Mouse (Mus musculus): ENCODE results near the gene Sspn. TPM values are rescaled to one million over a fixed set of nuclear protein-coding genes. Genes with fewer than 3 reads are reported as not detected.

Sspn gene
- total RNA-seq, 2 experiments from 2014 or later: 10.2 to 10.5 TPM

DNA sequence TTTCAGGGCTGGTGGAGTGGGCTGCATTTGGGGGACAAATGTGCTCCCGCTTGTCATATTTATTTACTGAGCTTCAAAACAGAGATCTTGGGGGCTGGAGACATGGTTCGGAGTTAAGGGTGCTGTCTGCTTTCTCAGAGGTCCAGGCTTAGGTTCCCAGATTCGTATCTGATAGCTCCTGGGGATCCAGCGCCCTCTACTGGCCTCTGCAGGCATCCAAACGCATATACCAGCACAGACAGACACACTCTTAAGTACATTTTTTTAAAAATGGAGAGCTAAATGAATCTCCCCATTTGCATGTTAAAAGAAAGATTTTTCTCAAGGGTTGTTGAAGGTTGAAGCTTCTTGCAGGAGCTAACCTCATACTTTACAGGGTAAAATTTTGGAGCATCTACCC is 38.1 kb downstream of the Sspn start:
- no peak for DNase-seq (ENCODE audit: low spot score in 2 of 2)

DNA sequence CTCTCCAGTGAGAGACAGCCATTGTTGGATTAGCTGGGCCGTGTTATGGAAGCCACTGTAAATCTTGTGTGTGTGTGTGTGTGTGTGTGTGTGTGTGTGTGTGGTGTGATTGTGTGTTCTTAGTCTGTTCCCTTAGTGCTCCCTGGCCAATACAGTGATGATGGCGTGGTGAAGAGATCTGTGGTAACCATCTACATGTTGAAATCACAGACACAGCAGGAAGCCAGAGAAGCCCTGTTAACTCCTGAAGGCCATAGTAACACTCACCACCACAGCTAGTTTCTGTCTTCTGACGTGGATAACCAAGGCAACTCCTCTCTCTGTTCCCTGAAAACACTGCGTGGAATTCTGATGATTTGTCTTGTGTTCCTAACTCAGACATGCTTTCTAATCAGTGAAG is 40.7 kb downstream of the Sspn start:
- DNase-seq (ENCODE audit: low spot score in 2 of 2): no peak

DNA sequence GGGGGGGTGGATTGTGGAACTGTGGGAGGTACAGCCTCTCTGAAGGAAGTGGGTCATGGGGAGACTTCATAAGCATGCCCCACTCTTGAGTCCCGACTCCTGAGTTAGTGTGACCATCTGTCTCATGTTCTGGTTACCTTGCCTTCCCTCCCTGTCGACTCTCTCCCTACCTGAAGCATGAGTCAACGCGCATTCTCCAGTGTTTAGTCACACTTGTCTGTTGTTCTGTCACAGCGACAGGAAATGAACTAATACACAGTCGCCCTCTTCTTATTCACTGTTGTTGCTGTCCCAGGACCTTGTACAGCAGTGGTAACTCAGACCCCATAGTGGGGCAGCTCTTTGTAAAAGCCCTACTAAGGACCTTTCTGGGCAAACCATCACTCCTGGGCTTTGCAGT is 41.4 kb downstream of the Sspn start:
- DNase-seq (ENCODE audit: low spot score in 2 of 2): no peak

DNA sequence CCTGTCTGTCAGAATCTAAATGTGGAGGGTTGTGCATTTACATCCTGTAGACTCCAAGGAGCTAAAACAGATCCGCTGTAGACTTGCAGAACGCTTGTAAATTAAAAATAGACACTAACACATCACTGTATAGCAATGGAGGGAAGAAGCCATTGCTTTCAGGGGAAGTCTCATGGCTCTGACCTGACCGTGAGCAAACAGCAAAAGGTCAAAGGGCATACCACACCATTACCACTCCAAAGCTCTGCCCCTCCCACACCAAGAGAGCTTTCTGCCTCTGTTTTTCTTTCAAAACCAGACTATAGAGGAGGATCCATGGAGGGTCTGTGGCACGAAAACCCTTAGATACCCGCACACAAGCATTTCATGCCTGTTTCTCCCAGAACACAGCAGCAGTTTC is 41.9 kb downstream of the Sspn start:
- DNase-seq (ENCODE audit: low spot score in 2 of 2): no peak

DNA sequence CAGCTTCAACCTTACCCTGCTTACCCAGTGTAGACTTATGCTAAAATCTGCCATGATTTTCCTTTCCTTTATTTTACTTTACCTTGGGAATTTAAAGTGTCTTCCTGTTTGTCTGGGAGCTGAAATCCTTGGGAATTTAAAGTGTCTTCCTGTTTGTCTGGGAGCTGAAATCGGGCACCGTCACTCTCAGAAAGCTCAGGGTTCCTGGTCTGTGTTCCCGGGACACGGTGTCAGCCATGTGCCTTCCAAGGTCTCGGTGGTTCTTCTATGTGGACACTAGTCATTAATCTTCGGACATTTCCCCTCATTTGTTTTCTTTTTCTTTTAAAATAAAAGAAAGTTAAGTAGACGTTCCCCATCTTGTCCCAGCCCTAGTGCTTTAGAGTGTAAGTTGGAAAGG is 43.3 kb downstream of the Sspn start:
- no peak for DNase-seq (ENCODE audit: low spot score in 2 of 2)

DNA sequence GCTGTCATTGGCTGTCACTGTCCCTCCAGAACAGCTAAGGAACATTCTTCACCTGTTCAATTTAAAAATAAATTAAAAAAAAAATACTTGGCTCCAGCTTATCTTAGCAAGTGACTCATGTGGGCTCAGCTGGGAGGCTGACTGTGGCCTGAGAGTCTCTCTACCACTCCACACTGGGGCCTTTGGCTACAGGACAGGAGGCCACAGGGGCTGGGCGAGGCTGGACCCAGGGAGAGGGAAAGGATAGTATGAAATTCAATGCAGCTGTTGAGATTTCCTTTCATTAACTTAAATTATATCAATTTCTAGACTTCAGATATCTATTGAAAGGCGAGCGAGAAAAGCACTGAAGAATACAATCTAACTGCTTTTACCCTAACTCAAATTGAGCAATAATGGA is 45.9 kb downstream of the Sspn start:
- no peak for DNase-seq (ENCODE audit: low spot score in 2 of 2)

DNA sequence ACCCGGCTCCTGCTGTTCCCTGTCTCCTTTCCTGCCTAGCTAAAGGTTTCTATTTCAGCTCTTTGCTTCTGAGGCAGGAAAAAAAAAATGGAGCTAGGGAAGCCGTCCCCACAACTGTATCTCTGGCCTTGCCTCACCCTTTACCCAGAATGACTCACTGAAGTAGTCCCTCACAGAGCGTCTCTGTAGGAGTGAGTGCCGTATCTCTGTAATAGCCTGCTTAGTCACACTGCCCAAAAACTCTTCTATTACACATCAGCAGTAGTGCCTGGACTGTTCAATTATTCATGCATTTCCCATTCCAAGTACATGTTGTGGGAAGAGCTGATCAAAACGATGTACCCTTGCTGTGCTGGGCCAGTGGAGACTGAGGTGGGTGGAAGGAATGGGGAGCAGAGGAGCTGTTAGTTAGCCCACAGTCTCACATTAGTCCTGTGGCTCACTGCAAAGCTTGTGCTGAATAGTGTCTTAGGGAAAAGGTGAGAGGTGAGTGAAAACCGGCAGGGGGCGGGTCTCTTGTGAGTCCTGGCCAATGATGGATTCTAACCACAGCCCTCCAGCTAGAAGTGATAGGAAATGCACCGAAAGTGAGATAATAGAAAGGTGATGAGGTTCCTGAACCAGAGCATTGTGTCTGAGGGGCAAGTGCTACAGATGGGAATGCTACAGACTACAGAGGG is 46.5 kb downstream of the Sspn start:
- no peak for DNase-seq (ENCODE audit: low spot score in 2 of 2)

DNA sequence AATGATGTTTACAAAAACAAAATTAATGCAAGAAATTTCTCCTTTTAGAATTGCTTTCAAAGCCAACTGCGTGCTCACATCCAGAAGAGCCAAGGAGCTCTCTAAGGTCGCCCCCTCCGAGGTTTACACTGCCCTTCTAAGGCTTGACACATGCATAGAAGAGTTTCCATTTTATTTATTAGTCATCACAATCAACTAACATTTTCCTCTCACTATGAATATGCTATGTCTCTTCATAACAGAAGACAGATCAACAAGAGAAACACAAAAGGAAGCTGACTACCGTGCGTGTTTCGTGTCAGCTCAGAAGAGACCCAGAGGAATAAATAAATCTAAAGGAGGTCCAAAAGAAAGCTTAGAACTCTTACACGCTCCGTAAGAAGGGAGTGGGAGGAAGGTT is 49.6 kb downstream of the Sspn start:
- DNase-seq (ENCODE audit: low spot score in 2 of 2): no peak

DNA sequence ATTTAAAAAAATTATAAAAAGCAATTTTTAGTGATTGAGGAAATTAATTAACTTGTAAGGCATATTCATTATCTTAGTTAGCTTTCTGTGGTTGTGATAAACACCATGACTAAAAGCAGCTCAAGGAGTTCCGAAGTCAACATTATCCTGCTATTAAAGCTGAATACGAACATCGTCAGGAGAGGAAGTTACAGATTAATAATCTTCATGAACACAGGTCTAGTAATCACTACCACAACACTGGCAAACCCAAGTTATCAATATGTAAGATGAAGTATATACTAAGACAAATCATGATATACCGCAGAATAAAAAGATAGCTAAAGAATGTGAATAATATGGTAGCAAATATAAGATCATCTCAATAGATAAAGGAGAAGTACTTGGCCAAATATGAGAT is 50.9 kb downstream of the Sspn start:
- DNase-seq (ENCODE audit: low spot score in 2 of 2): no peak

DNA sequence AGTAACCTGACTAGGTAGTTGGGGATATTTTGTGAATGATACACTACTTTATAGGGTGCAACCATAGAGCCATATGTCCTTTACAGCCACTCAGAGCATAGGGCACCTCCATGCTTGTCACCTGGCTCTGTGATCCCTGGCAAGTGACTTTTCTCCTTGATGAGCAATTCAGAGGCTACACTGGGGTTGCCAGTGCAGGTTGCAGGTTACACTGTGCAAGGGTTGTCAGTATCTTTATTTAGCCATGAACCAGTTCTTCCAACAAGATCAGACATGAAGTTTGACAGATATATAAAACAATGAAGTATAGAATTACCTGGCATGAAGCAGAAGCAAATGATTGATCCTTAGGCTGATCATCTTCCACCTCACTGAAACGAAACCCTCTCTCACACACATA is 59.1 kb downstream of the Sspn start:
- no peak for DNase-seq (ENCODE audit: low spot score in 2 of 2)

DNA sequence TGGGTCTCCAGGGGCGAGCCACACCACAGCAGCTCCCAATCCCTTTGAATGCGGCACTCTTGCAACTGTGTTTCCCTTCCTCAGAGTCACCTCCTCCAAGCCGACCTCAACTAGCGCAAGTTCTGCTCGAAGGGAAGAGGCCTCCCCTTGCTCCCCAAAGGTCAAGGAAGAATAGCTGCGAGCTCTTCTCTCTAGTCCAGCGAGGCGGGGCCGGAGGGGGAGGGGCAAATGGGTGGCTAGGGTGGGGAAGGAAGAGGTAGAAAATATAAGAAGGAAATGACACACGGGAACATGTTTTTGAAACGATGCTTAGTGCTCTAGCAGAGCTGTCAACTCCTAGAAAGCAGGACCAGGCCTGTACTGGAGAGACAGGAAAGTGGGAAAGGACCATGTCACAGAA is 61.1 kb downstream of the Sspn start:
- no peak for DNase-seq (ENCODE audit: low spot score in 2 of 2)

DNA sequence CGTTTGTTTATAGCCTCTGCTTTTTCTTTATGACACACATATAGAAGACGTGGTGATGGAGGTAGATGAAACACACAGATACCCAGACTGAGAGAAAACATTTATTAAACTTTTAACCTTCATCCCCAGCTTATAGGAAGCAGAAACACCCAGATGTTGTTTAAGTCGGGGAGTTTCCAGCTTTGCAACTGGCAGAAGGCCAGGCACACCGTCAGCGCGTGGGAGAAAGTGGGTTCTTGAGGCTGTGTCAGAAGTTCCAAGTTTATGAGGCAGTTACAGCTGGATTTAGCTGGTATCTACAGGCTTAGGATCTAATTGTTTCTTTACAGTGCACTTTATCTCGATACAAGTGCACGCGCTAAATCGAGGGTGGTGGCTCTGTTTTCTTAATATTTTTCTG is 61.5 kb downstream of the Sspn start:
- no peak for DNase-seq (ENCODE audit: low spot score in 2 of 2)

DNA sequence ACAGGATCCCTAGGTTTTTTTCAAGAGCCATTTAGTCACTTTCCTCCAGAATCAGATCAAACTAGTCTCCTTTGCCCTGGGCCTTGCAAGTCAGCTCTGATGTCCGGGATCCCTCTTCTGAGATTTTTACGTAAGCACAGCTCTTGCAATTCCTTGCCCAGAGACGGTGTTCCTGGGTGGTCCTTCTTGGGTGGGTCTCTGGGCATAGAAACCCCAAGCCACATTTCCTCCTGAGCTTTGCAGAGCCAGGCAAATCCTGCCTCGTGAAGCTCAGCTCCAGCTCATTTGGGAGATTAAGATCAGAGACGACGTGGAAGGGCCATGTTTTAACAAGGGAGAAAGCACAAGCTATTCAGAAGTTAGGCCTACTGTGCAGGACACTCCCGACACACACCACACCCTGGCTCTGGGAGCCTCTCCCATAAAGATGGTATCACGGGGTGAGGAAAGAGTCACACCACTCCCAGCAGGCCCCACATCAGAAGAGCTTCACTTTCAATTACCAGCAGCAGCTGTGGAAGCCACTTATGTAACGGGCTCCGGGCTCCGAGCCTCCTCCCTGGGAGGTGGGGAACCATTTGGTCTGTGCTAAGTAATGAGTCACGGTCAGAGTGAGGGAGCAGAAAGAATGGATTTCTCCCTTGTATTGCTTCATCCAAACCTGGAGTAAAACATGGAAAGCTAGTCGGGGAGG is 67.0 kb downstream of the Sspn start:
- no peak for DNase-seq (ENCODE audit: low spot score in 2 of 2)

DNA sequence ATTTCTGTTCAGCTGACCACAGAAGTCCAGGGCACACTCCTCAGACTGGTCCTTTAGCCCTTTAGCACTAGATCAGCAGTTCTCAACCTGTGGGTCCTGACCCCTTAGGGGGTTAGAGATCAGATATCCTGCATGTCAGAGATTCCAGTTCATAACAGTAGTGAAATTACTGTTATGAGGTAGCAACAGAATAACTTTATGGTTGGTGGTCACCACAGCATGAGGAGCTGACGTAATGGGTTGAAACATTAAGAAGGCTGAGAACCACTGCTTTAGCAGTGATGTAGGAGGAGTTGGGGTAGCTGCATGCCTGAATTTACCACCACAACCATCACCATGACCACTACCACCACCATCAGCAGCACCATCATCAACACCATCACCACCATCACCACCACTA is 69.3 kb downstream of the Sspn start:
- DNase-seq (ENCODE audit: low spot score in 2 of 2): no peak

DNA sequence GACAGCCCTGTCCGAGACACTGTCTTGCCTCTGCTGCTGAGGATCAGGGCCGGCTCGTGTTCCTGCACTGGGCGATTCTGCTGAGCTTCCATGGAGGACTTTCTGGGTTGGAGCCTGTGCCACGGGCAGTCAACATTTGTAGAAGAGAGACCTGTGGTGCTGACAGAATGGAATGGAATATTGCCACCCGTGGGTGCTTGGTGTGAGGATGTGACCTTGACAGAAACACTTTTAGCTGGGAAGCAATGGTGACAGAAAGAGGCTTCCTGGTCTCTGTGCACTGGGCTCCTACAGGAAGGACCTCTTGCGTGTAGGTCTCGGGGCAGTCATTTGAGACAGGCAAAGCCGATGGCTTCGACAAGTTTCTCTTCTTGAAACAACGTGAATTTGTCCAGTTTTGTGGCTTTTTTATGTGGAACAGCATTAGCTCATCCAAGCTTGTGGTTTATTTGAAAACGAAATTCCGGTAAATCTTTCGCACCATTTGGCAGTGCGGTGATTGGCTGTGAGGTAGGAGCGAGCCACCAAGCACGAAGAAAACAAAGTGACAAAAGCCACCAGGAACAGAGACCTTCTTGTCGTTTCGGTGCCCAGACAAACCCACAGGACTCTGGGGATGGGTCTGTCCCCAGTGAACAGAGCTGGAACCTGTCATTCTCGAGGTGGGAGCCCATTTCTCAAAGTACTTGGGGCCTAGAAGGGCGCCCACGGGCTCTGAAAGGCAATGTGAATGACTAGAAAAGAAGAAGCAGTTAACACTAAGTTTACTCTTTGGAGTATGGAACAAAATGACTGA is 70.2 kb downstream of the Sspn start:
- DNase-seq (ENCODE audit: low spot score in 2 of 2): no peak

DNA sequence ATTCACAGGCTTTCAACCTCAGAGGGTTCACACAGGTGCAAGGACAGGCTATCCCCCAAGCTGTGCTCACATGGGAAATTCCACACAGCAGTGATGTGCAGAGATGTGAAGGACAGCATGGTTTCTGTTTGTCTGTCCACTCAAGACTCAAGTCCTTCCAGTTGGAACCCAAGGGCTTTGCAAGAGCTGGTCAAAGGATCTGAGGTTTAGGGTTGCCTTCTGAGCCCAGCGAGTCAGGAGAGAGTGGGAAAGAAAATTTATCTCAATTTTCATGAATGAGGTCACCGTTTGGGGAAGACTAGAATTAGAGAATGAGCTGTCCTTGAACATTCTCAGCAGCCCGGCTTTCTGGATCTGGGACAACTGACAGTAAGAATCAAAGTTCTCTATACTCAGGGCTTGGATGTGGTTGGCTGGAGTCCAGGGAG is 72.7 kb downstream of the Sspn start:
- DNase-seq (ENCODE audit: low spot score in 2 of 2): no peak

DNA sequence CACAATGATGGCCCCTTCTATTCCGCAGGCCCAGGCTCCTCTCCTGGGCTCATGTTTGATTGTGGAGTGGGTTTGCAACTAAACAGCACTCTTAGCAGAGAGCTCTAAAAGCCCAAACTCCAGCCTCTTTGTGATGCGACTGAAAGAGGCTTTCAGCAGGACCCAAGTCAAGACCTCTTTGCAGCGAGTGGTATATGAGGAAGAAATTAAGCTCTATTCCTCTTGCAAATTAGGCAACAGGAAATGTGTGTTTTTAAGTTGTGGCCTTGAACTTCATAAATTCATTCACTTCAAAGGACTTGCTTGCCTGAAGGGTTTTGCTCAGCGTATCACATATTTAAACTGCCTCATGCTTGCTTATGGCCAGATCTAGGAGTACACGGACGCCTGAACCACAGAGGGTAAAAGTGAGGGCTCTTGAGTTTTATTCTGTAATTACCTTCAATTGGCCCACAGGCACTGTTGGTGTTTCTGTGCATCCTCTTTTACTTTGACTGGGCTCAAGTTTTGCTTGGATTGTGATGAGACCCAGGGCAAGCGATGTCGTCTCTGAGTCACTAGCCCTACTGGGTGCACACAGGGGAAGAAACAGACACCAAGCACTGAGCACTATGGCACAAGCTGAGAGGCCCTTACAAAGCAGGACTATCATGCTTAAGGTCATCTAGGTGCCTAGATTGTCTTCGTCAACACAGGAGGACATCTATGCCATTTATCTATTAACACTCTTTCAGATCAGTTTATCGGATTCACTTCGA is 73.9 kb downstream of the Sspn start:
- no peak for DNase-seq (ENCODE audit: low spot score in 2 of 2)

DNA sequence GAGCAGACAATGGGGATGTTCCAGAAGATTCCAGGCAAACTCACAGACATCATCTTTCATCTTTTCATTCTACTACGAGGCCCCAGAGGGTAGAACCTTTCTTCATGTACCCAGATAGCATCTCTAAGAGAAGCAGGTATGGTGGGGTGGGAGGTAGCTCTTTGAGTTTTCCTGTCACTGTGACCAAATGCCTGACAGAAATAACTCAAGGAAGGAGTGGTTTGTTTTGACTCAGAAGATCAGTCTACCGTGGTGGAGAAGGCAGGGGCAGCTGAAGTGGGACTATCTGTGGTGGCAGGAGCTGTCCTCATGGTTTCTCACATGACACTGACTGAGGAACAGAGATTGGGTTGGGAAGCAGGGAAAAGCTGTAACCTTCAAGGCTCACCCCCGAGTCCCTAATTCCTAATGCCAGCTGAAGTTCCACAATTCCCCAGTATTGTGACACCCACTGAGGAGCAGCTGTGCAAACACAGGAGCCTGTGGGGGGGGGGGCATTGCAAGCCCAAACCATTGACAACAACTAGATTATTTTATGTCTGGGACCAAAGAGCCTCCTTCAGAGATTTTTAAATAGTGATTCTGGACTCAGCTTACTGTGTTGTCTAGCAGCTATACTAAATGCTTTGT is 74.6 kb downstream of the Sspn start:
- DNase-seq (ENCODE audit: low spot score in 2 of 2): no peak

DNA sequence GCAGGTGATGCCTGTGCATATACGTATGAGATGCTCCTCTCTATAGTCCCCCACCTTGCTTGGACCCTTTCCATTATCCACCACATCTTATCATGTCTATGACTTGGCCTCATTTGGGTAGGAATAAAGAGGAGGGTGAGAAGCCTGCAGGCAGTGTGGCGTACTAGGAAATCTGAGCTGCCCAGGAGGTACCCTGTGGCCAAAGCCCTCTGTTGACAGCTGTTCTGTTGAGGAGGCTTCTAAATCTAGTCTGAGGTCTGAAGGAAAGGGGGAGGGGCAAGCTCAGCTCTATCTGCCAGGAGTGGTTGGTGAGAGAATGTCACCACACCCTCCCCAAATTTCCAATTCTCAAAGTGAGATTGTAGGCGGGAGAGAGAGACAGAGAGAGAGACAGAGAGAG is 75.3 kb downstream of the Sspn start:
- DNase-seq (ENCODE audit: low spot score in 2 of 2): no peak

DNA sequence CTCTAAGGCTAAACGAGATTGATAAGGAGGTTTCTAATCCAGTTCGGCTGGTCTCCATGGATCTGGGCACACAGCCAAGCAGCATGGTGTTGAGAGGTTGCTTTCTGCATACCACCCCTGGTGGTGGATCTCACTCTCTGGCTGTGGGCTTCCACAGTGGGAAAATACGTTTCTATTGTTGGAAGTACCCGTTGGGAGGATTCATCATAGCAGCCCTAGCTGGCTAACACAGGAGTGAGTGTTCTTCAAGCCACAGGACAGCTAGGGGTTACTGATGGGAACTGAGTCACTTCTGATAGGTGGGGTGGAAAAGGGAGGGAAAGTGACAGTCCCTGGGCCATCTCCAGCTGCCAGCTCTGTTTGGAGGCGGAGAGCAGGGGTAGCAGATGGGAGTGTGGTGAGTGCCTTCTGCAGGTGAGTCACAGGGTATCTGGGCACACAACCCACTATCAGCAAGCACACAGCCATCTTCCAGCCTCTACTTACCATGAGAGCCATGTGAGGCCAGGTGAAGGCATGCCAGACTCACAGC is 77.1 kb downstream of the Sspn start:
- DNase-seq (ENCODE audit: low spot score in 2 of 2): no peak

Data from adrenal gland, adult 18-20 months (tissue).